Comparison of ENCODE assay signal across 14 mouse cellular contexts in genomic region chr6:31284390-31284789, GRCm38 (mm10).
DNase-seq lines count a peak whose midpoint lies in the region; ATAC-seq and TF ChIP-seq lines count a peak whose summit lies in the region.
"Had no signal": no experiment of that assay in that cellular context is flagged by ENCODE, and none has a peak within 500 bp of the region (broad histone marks: within the 10 kb centered on the region; RNA-seq: fewer than 3 reads in every experiment).

No protein-coding gene starts in this region.

- peak overlapping the region; percentile 77 for H3K27ac ChIP-seq in left cerebral cortex, adult 2 months
- peak overlapping the region; percentile 59 for H3K27ac ChIP-seq in bone marrow macrophage, adult 2 months (ENCODE audit: insufficient read depth, low read depth, low read length)
- H3K27ac ChIP-seq: hindbrain, embryonic 12.5 days; lung, embryonic 15.5 days had no signal

- ATAC-seq in megakaryocyte progenitor cell, adult 5-6 weeks (replicated peaks; ENCODE audit: poor library complexity), result peak; percentile 86
- ATAC-seq: activated CD4-positive, CD25-positive, alpha-beta regulatory T cell, adult 4 months had no signal

- no peak for DNase-seq in left cerebral cortex, adult 2 months (ENCODE audit: extremely low spot score in 1 of 2, low spot score in 2 of 2)
- no peak for DNase-seq in left cerebral cortex, adult 11 months (ENCODE audit: low spot score)
- peak; percentile 59 for DNase-seq in A20 (ENCODE audit: low read depth, low spot score)
- DNase-seq in cerebellum, adult 9-10 months, result no peak
- DNase-seq in thymus, postnatal 10 days (ENCODE audit: low spot score in 2 of 2), result no peak
- DNase-seq: kidney, adult 18-20 months; spleen, adult 18-20 months; thymus, postnatal 25 days had no signal

- TF ChIP-seq CTCF in left cerebral cortex, adult 2 months (IDR thresholded peaks at IDR 0.05), result no peak
- no peak for TF ChIP-seq CTCF in bone marrow macrophage, adult 2 months (IDR thresholded peaks at IDR 0.05; ENCODE audit: low read depth, low read length)

- no peak for TF ChIP-seq POLR2A in bone marrow macrophage, adult 2 months (IDR thresholded peaks at IDR 0.05; ENCODE audit: borderline replicate concordance, low read depth, low read length)

- no peak overlapping the region for H3K4me3 ChIP-seq in left cerebral cortex, adult 2 months
- H3K4me3 ChIP-seq in bone marrow macrophage, adult 2 months (ENCODE audit: insufficient read depth, low read length), result 0 out of 2 replicates have a peak overlapping the region, but pooled peaks have one; percentile 0
- H3K4me3 ChIP-seq: hindbrain, embryonic 12.5 days; lung, embryonic 15.5 days; myocyte had no signal

- H3K4me1 ChIP-seq in bone marrow macrophage, adult 2 months (ENCODE audit: control insufficient read depth, insufficient read depth, low read length), result peaks cover 38% of the 10 kb centered on the region

- intact Hi-C loops in left cerebral cortex, adult 2 months (cut with DNase I), result loop anchor here (2.0 to 5.0 kb wide), 2 partner anchors 20 to 168 kb away; no protein-coding TSS in a partner anchor
